Mouse (Mus musculus) megakaryocyte, embryonic 14.5 days (primary cell): ENCODE data around the gene Tut1.

Source experiments
- FLI1 ChIP-seq: IDR thresholded peaks from 2 replicates; pipeline ENCODE4 v1.6.1; 2012; ENCODE audit warnings: low read length, inconsistent platforms, mixed read lengths
- GATA1 ChIP-seq: IDR thresholded peaks from 3 replicates; pipeline ENCODE4 v1.6.1; 2012; ENCODE audit warnings: mixed read lengths, low read length, inconsistent platforms, borderline replicate concordance

GRCm38 (mm10) chr19:8943047-8943446, 10.6 kb upstream of the Tut1 start:
- TF ChIP-seq GATA1 (no peak), FLI1 (no peak)
